Mouse (Mus musculus) forebrain, embryonic 15.5 days (tissue): Measurements from ENCODE around the gene Gm45808. TPM values are rescaled to one million over a fixed set of nuclear protein-coding genes. Genes with fewer than 3 reads are reported as not detected.

Source experiments
- ATAC-seq: fragments of 200-750 bp; cut with Nextera tagmentation; replicated peaks from 2 replicates; pipeline ENCODE4 v1.8.0; 2017; ENCODE audit warnings: mild to moderate bottlenecking, moderate TSS enrichment, moderate library complexity
- H3K27ac ChIP-seq: fragments of 300-500 bp; sonication (generic); replicated peaks from 2 replicates; pipeline ENCODE4 v1.5.1; 2015; ENCODE audit warnings: mild to moderate bottlenecking, inconsistent platforms
- H3K27me3 ChIP-seq: fragments of 300-500 bp; sonication (generic); 2 replicates; pipeline ENCODE4 v1.6.1; 2015; ENCODE audit warnings: inconsistent platforms
- H3K36me3 ChIP-seq: fragments of 300-500 bp; sonication (generic); 2 replicates; pipeline ENCODE4 v1.6.1; 2015; ENCODE audit warnings: mild to moderate bottlenecking, inconsistent platforms
- H3K4me1 ChIP-seq: fragments of 300-500 bp; sonication (generic); 2 replicates; pipeline ENCODE4 v1.6.1; 2015; ENCODE audit warnings: inconsistent platforms
- H3K4me2 ChIP-seq: fragments of 300-500 bp; sonication (generic); replicated peaks from 2 replicates; pipeline ENCODE4 v1.6.1; 2015; ENCODE audit warnings: mild to moderate bottlenecking, inconsistent platforms
- H3K4me3 ChIP-seq: fragments of 300-500 bp; sonication (generic); 2 replicates; pipeline ENCODE4 v1.5.1; 2015; ENCODE audit warnings: mild to moderate bottlenecking, inconsistent platforms
- H3K9ac ChIP-seq: fragments of 300-500 bp; sonication (generic); replicated peaks from 2 replicates; pipeline ENCODE4 v1.6.1; 2015; ENCODE audit warnings: mild to moderate bottlenecking, inconsistent platforms
- H3K9me3 ChIP-seq: fragments of 300-500 bp; sonication (generic); 2 replicates; pipeline ENCODE4 v1.6.1; 2016; ENCODE audit warnings: inconsistent platforms
- WGBS: fragments of 180-500 bp; shearing (Covaris S2); methylation state at CpG from one replicate; pipeline ENCODE4 v1.1.7; 2015; ENCODE audit warnings: mixed read lengths; 5-methylcytosine and 5-hydroxymethylcytosine counted together
- polyA plus RNA-seq: library from polyadenylated mRNA; unstranded; fragments of >200 nt; fragmentation: Nextera tagmentation; extraction: Ambion mirVana; gene quantifications from 2 replicates; pipeline ENCODE4 v1.2.1, GENCODE M21; 2015

The Gm45808 gene
- polyA plus RNA-seq, 1 experiment from 2014 or later: not detected

DNA sequence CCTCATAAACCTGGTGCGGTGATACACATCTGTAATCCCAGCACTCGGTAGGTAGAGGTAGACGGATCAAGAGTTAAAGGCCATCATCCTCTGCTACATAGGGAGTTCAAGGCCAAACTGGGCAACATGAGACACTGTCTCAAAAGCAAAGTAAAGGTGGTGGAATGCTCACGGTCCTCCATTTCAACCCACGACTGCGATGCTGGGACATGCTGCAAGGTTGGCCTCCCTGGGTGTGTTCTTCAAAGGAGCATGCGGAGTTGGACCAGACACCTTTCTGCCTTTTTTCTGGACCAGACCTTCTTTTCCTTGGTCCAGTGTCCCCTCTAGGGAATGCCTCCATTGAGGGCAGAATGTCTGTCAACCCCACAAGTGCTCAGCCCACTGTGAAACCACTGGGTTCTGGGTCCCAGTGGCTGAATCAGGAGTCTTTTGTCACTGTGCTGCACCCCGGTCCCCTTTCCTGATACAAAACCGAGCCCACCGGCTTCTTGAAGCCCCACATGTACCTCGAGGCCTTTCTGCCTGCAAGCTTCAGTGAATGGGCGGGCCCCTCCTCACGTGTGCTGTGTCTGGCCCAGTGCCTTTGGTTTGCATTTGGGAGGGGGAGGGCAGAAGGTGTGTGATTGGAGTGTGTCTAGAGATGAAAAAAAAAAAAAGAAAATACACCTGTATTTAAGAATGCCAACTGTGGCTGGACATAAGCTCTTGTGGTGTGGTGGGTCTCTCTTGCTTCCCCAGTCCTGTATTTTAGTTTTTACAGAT is 30.5 kb downstream of the Gm45808 start:
- ATAC-seq: no peak
- WGBS: 75% methylated on average over 13 of the region's 13 CpGs
- no peaks in the 10 kb centered on the region for H3K9me3 ChIP-seq
- H3K4me3 ChIP-seq: no peak overlapping the region
- H3K36me3 ChIP-seq: peaks cover 31% of the 10 kb centered on the region
- H3K4me1 ChIP-seq: peaks cover 32% of the 10 kb centered on the region
- H3K4me2 ChIP-seq: no peak overlapping the region
- H3K9ac ChIP-seq: no peak overlapping the region
- H3K27ac ChIP-seq: 0 out of 2 replicates have a peak overlapping the region, but pooled peaks have one; percentile 96
- H3K27me3 ChIP-seq: no peaks in the 10 kb centered on the region

DNA sequence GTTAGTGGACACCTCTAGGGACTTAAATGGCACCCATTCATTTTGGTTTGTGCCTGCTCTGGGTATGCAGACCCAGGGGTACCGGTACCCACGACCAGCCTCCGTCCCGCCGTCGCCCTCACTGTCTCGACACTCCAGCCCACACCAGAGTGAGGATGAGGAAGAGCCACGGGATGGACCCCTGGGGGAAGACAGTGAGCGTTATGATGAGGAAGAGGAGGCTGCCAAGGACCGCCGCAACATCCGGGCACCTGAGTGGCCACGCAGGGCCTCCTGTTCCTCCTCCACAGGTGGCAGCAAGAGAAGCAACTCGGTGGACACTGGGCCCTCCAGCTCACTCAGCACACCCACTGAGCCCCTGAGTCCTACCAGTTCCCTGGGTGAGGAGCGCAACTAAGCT is 31.6 kb downstream of the Gm45808 start:
- Histone ChIP-seq H3K4me2 (no peak overlapping the region), H3K9me3 (no peaks in the 10 kb centered on the region), H3K4me3 (no peak overlapping the region), H3K36me3 (peaks cover 32% of the 10 kb centered on the region), H3K9ac (no peak overlapping the region), H3K4me1 (peaks cover 21% of the 10 kb centered on the region), H3K27me3 (no peaks in the 10 kb centered on the region), H3K27ac (no peak overlapping the region)
- WGBS: 88% methylated on average over 15 of the region's 15 CpGs
- no peak for ATAC-seq

DNA sequence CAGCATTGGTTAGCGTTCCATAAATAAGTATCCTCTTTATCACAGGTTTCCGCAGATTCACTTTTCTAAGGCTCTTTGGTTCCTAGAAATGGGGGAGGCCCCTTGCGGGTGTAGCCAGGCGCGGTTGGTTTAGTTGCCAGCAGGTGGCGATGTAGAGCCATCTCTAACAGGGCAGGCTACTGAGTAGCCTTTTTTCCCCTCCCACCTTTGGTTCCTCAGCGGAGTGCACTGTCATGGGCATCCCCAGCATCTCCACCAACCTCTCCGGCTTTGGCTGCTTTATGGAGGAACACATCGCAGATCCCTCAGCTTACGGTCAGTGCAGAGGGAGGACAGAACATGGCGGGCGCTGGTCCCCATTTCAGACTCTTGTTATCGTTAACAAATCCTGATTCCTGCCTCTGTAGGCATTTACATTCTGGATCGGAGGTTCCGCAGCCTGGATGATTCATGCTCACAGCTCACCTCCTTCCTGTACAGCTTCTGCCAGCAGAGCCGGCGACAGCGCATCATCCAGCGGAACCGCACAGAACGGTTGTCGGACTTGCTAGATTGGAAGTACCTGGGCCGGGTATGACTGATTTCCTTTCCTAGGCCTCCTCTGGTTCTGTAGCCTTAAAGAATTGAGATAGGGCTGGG is 35.1 kb downstream of the Gm45808 start:
- ATAC-seq: peak; percentile 67
- Histone ChIP-seq H3K27ac (no peak overlapping the region), H3K27me3 (no peaks in the 10 kb centered on the region), H3K4me2 (no peak overlapping the region), H3K4me1 (peaks cover under 1% of the 10 kb centered on the region; the same call in 1 of the 2 replicates), H3K4me3 (no peak overlapping the region), H3K9me3 (no peaks in the 10 kb centered on the region), H3K9ac (no peak overlapping the region), H3K36me3 (peaks cover 19% of the 10 kb centered on the region; the same call in 1 of the 2 replicates)
- 51% methylated on average over 23 of the region's 23 CpGs for WGBS

DNA sequence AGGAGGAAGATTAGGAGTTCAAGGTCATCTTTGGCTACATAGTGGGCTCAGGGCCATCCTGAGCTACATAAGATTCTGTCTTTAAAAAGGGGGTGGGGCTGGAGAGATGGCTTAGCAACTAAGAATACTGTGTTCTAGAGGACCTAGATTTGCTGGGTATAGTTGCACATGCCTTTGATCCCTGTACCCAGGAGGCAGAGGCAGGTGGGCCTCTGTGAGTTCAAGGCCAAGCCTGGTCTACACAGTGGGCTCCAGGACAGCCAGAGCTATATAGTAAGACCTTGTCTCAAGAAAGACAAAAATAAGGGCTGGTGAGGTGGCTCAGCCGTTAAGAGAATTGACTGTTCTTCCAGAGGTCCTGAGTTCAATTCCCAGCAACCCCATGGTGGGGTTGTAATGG is 36.6 kb downstream of the Gm45808 start:
- H3K9me3 ChIP-seq: no peaks in the 10 kb centered on the region
- H3K4me3 ChIP-seq: no peak overlapping the region
- H3K9ac ChIP-seq: no peak overlapping the region
- H3K27ac ChIP-seq: no peak overlapping the region
- no peak for ATAC-seq
- H3K36me3 ChIP-seq: peaks cover 16% of the 10 kb centered on the region; the same call in 1 of the 2 replicates
- H3K27me3 ChIP-seq: no peaks in the 10 kb centered on the region
- no peaks in the 10 kb centered on the region for H3K4me1 ChIP-seq
- no peak overlapping the region for H3K4me2 ChIP-seq
- 94% methylated on average over 1 of the region's 1 CpGs for WGBS

DNA sequence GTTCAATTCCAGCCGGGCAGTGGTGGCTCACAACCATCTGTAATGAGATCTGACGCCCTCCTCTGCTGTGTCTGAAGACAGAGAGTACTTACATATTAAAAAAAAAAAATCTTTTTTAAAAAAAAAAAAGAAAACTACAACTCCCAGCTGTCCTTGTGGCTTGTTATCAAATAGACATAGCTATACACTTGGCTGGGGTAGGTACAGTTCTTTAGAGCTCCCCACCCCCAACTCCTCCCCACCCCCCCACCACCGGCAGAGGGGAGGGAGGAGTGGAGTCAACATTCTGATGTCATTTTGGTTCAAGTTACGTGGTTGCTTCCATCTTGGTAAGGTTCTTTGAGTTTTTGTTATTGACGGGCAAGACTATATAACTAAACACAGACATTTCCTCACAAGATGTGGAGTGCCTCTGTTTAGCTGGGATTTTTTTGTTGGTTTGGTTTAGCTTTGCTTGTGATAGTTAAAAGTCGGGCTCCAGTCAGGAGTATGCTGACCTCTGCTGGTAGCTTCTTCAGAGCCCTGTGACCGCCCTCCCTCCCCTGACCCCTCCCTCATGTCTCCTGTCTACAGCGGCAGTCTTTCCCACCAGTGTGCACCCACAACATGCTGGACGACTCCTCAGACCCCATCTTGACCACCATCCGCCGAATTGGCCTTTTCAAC is 39.2 kb downstream of the Gm45808 start:
- no peak overlapping the region for H3K27ac ChIP-seq
- WGBS: 44% methylated on average over 11 of the region's 11 CpGs
- H3K4me2 ChIP-seq: no peak overlapping the region
- no peaks in the 10 kb centered on the region for H3K9me3 ChIP-seq
- no peak overlapping the region for H3K4me3 ChIP-seq
- H3K4me1 ChIP-seq: no peaks in the 10 kb centered on the region
- H3K9ac ChIP-seq: no peak overlapping the region
- 0 out of 2 replicates have a peak, but pooled peaks cover 13% of the 10 kb centered on the region for H3K36me3 ChIP-seq
- ATAC-seq: no peak
- no peaks in the 10 kb centered on the region for H3K27me3 ChIP-seq

DNA sequence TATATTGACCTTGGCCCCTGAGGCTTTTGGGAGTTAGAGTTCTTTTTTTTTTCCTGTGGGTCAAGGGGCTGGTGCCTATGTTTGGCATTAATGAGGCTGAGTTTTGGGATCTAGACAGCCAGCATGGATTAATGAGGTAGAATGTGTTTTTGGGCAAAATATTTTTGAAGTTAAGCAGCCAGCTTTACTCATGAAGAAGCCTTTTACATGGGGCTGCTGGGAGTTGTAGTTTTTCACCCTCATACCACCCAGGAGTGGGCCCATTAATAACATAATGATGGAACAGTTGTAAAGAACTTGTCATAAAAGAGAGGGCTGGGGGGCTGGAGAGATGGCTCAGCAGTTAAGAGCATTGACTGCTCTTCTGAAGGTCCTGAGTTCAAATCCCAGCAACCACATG is 40.0 kb downstream of the Gm45808 start:
- Histone ChIP-seq H3K4me2 (no peak overlapping the region), H3K9me3 (no peaks in the 10 kb centered on the region), H3K36me3 (0 out of 2 replicates have a peak, but pooled peaks cover 14% of the 10 kb centered on the region), H3K27ac (no peak overlapping the region), H3K4me1 (no peaks in the 10 kb centered on the region), H3K9ac (no peak overlapping the region), H3K27me3 (no peaks in the 10 kb centered on the region), H3K4me3 (no peak overlapping the region)
- ATAC-seq: no peak

DNA sequence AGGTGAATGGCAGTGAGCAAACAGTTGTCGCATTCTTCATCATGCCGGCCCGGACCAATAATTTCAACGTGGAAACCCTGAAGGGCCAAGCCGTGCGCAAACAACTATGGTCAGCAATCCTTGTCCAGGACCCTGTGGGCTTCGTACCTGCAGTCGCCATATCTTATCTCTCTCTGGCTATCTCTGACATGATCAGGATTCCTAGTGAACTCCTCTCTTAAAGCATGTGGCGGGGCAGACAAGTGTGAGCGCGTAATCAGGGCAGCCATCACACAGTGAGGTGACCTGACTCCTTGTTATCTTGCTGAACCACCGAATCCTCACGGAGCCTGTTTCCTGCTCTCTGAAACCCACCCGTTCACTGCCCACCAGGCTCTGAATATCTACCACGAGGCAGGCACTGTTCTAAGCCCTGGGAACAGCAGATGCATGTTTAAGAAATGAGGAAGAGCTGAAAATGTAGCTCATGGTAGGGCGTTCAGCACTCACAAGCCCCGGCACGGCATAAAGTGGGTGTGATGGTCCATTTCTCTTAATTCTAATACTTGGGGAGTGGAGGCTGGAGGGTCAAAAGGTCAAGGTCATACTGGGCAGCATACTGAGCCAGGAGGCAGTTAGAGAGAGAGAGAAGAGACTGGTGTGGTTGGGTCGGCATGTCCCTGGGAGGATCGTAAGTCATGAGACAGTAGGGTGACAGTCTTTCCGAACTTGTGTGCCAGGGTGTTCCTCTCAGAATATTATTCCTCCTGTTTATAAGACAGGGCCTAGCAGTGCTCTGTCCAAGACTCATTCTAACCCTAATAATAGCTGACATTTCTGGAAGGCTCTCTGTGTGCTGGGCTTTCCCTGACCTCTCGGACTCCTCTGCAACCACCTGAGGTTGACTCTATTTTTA is 42.8 kb downstream of the Gm45808 start:
- ATAC-seq: no peak
- Histone ChIP-seq H3K36me3 (peaks cover 17% of the 10 kb centered on the region; the same call in 1 of the 2 replicates), H3K27ac (no peak overlapping the region), H3K27me3 (no peaks in the 10 kb centered on the region), H3K4me2 (no peak overlapping the region), H3K4me1 (no peaks in the 10 kb centered on the region), H3K9ac (no peak overlapping the region), H3K9me3 (no peaks in the 10 kb centered on the region), H3K4me3 (no peak overlapping the region)
- WGBS: 93% methylated on average over 22 of the region's 22 CpGs

DNA sequence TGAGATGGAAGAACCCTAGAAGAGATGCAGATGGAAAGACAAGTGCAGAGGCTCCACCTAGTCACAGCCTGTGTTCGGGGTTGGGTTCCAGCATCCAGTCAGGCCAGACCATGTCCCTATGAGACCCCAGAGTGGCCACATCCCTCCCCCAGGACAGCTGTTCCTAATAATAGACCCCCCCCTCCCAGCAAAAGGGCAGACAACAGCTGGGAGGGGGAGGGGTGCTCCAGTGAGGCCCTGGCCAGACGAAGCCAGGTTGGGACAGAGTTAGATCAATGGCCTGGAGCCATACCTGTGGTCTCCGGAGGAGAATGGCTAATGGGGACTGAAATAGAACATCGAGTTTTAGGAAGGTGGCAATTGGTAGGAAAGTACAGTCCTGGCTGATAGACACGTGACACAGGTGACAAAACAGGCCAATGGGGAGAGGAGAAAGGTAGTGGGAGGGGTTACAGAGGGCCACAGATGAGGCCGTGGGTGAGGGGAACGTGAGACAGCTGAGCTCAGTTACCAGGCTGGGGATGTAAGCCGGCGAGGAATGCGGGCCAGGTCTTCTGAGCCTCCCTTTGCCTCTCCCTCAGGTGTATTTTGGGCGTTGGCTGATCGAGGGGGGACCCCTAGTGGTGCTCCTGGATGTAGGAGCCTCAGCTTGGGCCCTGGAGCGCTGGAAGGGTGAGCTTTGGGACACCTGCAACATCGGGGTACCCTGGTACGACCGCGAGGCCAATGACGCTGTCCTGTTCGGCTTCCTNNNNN is 48.9 kb downstream of the Gm45808 start, which contains the start of gene Ruvbl2:
Gene Ruvbl2 (minus strand): TSS at position 576 of the 756 bp plus-strand sequence.
- WGBS: 19% methylated on average over 19 of the region's 19 CpGs

DNA sequence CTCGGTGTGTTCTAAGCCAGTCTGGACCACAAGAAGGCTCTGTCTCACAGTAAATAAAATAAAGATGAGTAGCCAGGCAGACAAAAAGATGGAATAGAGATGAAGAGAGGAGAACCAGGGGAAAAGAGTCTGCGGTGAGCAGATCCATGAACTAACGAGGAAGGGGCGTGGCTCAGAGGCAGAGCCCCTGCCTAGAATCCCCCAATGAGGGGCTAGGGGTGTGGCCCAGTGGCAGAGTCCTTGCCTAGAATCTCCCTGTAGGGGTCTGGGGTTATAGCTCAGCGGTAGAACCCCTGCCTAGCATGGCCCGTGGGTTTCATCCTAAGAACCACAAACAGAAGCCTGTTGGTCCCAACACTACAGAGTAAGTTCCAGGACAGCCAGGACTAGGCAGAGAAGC is 49.6 kb downstream of the Gm45808 start:
- 36% methylated on average over 6 of the region's 6 CpGs for WGBS
- ATAC-seq: no peak
- peaks cover 39% of the 10 kb centered on the region for H3K4me1 ChIP-seq

More for the DNA sequence above, 48.9 kb downstream of the Gm45808 start, which contains the start of gene Ruvbl2:
- Histone ChIP-seq H3K9ac (no peak within 1 kb of the TSS), H3K4me3 (no peak within 1 kb of the TSS), H3K9me3 (no peaks in the 10 kb centered on the region), H3K4me2 (0 out of 2 replicates have a peak within 1 kb of the TSS, but pooled peaks have one; percentile 2), H3K27me3 (no peaks in the 10 kb centered on the region), H3K4me1 (peaks cover 36% of the 10 kb centered on the region), H3K27ac (no peak within 1 kb of the TSS), H3K36me3 (peaks cover 7% of the 10 kb centered on the region; the same call in 1 of the 2 replicates)
- no peak for ATAC-seq

DNA sequence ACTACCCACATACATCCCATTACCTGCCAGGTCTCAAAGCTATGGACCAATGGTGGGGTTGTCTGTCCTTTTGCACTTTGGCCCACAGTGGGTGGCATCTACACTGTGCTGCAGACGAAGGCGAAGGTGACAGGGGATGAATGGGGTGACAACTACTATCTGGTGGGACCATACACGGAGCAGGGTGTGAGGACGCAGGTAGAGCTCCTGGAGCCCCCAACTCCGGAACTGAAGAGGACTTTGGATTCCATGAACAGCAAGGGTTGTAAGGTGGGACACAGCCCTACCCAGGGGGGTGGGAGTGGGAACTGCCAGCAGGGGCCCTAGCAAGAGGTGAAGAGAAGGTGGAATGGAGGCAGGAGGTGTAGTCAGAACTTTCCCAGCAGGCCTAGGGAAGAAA is 50.2 kb downstream of the Gm45808 start:
- no peaks in the 10 kb centered on the region for H3K9me3 ChIP-seq
- no peak overlapping the region; the same call in 1 of the 2 replicates for H3K9ac ChIP-seq
- H3K4me3 ChIP-seq: no peak overlapping the region
- no peak overlapping the region for H3K27ac ChIP-seq
- H3K4me2 ChIP-seq: no peak overlapping the region
- peaks cover 9% of the 10 kb centered on the region; the same call in 1 of the 2 replicates for H3K36me3 ChIP-seq
- 94% methylated on average over 5 of the region's 5 CpGs for WGBS
- no peak for ATAC-seq
- H3K4me1 ChIP-seq: peaks cover 39% of the 10 kb centered on the region
- H3K27me3 ChIP-seq: no peaks in the 10 kb centered on the region

More for the DNA sequence above, 49.6 kb downstream of the Gm45808 start:
- Histone ChIP-seq H3K36me3 (peaks cover 7% of the 10 kb centered on the region; the same call in 1 of the 2 replicates), H3K27ac (no peak overlapping the region), H3K4me3 (no peak overlapping the region), H3K9ac (no peak overlapping the region), H3K4me2 (no peak overlapping the region), H3K27me3 (no peaks in the 10 kb centered on the region), H3K9me3 (no peaks in the 10 kb centered on the region)

DNA sequence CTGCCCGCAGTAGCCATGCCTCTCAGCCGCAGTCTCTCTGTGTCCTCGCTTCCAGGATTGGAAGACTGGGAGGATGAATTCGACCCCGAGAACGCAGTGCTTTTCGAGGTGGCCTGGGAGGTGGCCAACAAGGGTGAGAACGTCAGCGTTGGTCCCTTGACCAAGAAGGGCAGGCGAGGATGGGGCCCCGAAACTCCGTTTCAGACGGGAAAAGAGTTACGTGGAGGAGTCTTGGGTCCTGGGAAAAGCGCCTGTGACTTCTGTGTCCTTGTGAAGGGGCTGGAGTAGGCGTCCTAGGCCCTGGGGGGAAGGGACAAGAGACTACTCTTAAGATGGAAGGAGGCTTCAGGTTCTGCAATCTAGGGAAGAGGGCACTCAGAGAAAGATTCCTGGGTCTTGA is 51.6 kb downstream of the Gm45808 start:
- Histone ChIP-seq H3K9me3 (no peaks in the 10 kb centered on the region), H3K27me3 (no peaks in the 10 kb centered on the region), H3K27ac (peak overlapping the region; percentile 65), H3K9ac (peak overlapping the region; percentile 74), H3K4me1 (peaks cover 39% of the 10 kb centered on the region), H3K4me2 (peak overlapping the region; percentile 76), H3K36me3 (peaks cover 7% of the 10 kb centered on the region; the same call in 1 of the 2 replicates), H3K4me3 (peak overlapping the region; percentile 60)
- 2% methylated on average over 16 of the region's 16 CpGs for WGBS
- peak; percentile 26; the same call in 1 of the 2 replicates for ATAC-seq
